Mouse (Mus musculus) midbrain, embryonic 13.5 days (tissue): ENCODE measurements at regions not wholly inside any gene's neighbourhood (a gene's known extent, or its start where the extent isn't known, plus 50 kb on each side); places are given as distances from the start of the nearest gene placed in this dataset.

Source experiments
- ATAC-seq: fragments of 200-750 bp; cut with Nextera tagmentation; 2 replicates; pipeline ENCODE4 v1.8.0; 2017; ENCODE audit warnings: mild to moderate bottlenecking, moderate TSS enrichment, moderate library complexity
- H3K27ac ChIP-seq: fragments of 300-500 bp; sonication (generic); 2 replicates; pipeline ENCODE4 v1.5.1; 2015; ENCODE audit warnings: inconsistent platforms, mild to moderate bottlenecking, moderate library complexity
- H3K27me3 ChIP-seq: fragments of 300-500 bp; sonication (generic); 2 replicates; pipeline ENCODE4 v1.6.1; 2015; ENCODE audit warnings: mild to moderate bottlenecking, inconsistent platforms
- H3K36me3 ChIP-seq: fragments of 300-500 bp; sonication (generic); 2 replicates; pipeline ENCODE4 v1.6.1; 2015; ENCODE audit warnings: mild to moderate bottlenecking, inconsistent platforms
- H3K4me1 ChIP-seq: fragments of 300-500 bp; sonication (generic); replicated peaks from 2 replicates; pipeline ENCODE4 v1.6.1; 2015; ENCODE audit warnings: inconsistent platforms
- H3K4me2 ChIP-seq: fragments of 300-500 bp; sonication (generic); replicated peaks from 2 replicates; pipeline ENCODE4 v1.6.1; 2015; ENCODE audit warnings: moderate library complexity, mild to moderate bottlenecking, inconsistent platforms
- H3K4me3 ChIP-seq: fragments of 300-500 bp; sonication (generic); replicated peaks from 2 replicates; pipeline ENCODE4 v1.5.1; 2015; ENCODE audit warnings: mild to moderate bottlenecking, inconsistent platforms
- H3K9ac ChIP-seq: fragments of 300-500 bp; sonication (generic); replicated peaks from 2 replicates; pipeline ENCODE4 v1.6.1; 2015; ENCODE audit warnings: mild to moderate bottlenecking, inconsistent platforms
- H3K9me3 ChIP-seq: fragments of 300-500 bp; sonication (generic); 2 replicates; pipeline ENCODE4 v1.6.1; 2016; ENCODE audit warnings: mild to moderate bottlenecking, inconsistent platforms
- WGBS: fragments of 180-500 bp; shearing (Covaris S2); methylation state at CpG from one replicate; pipeline ENCODE4 v1.1.7; 2015; 5-methylcytosine and 5-hydroxymethylcytosine counted together

- no peak overlapping the region for H3K27ac ChIP-seq
- H3K9ac ChIP-seq: no peak overlapping the region
- H3K4me3 ChIP-seq: no peak overlapping the region
- no peaks in the 10 kb centered on the region for H3K9me3 ChIP-seq
- no peak overlapping the region for H3K4me2 ChIP-seq
- no peak for ATAC-seq
- no peaks in the 10 kb centered on the region for H3K4me1 ChIP-seq
- no peaks in the 10 kb centered on the region for H3K27me3 ChIP-seq
- no peaks in the 10 kb centered on the region for H3K36me3 ChIP-seq
Observed at GRCm38 (mm10) chr4:81096581-81096980, 186.1 kb downstream of the Lurap1l start.

- Histone ChIP-seq H3K4me3 (no peak overlapping the region), H3K27me3 (no peaks in the 10 kb centered on the region), H3K36me3 (no peaks in the 10 kb centered on the region), H3K4me2 (no peak overlapping the region), H3K9ac (no peak overlapping the region), H3K4me1 (no peaks in the 10 kb centered on the region), H3K9me3 (no peaks in the 10 kb centered on the region), H3K27ac (no peak overlapping the region)
- no peak for ATAC-seq
- WGBS: 92% methylated on average over 1 of the region's 1 CpGs
Observed at GRCm38 (mm10) chr4:81097597-81097996, 187.2 kb downstream of the Lurap1l start.

- ATAC-seq: no peak
- no peak overlapping the region for H3K4me2 ChIP-seq
- no peak overlapping the region for H3K9ac ChIP-seq
- H3K27ac ChIP-seq: no peak overlapping the region
- no peaks in the 10 kb centered on the region for H3K36me3 ChIP-seq
- no peaks in the 10 kb centered on the region for H3K9me3 ChIP-seq
- no peaks in the 10 kb centered on the region for H3K4me1 ChIP-seq
- H3K4me3 ChIP-seq: no peak overlapping the region
- 84% methylated on average over 2 of the region's 2 CpGs for WGBS
- no peaks in the 10 kb centered on the region for H3K27me3 ChIP-seq
Observed at GRCm38 (mm10) chr4:81101049-81101448, 190.6 kb downstream of the Lurap1l start.

GRCm38 (mm10) chr4:81111307-81111706 is 200.9 kb downstream of the Lurap1l start:
- Histone ChIP-seq H3K9ac (no peak overlapping the region), H3K4me1 (no peaks in the 10 kb centered on the region), H3K27ac (no peak overlapping the region), H3K27me3 (no peaks in the 10 kb centered on the region), H3K4me3 (no peak overlapping the region), H3K36me3 (no peaks in the 10 kb centered on the region), H3K4me2 (no peak overlapping the region), H3K9me3 (no peaks in the 10 kb centered on the region)
- no peak for ATAC-seq
- 58% methylated on average over 3 of the region's 3 CpGs for WGBS

- Histone ChIP-seq H3K9me3 (no peaks in the 10 kb centered on the region), H3K36me3 (no peaks in the 10 kb centered on the region), H3K4me1 (no peaks in the 10 kb centered on the region), H3K4me3 (no peak overlapping the region), H3K27me3 (no peaks in the 10 kb centered on the region), H3K9ac (no peak overlapping the region), H3K4me2 (no peak overlapping the region), H3K27ac (no peak overlapping the region)
- WGBS: 89% methylated on average over 7 of the region's 7 CpGs
- no peak for ATAC-seq
Observed at GRCm38 (mm10) chr4:81116411-81116810, 206.0 kb downstream of the Lurap1l start.

GRCm38 (mm10) chr4:81124155-81124554 is 213.7 kb downstream of the Lurap1l start:
- Histone ChIP-seq H3K9me3 (no peaks in the 10 kb centered on the region), H3K36me3 (no peaks in the 10 kb centered on the region), H3K27me3 (no peaks in the 10 kb centered on the region), H3K9ac (no peak overlapping the region), H3K27ac (no peak overlapping the region), H3K4me3 (no peak overlapping the region), H3K4me1 (no peaks in the 10 kb centered on the region), H3K4me2 (no peak overlapping the region)
- WGBS: 35% methylated on average over 3 of the region's 3 CpGs
- no peak for ATAC-seq

GRCm38 (mm10) chr4:81129874-81130273 is 219.4 kb downstream of the Lurap1l start:
- Histone ChIP-seq H3K4me1 (no peaks in the 10 kb centered on the region), H3K27ac (no peak overlapping the region), H3K4me2 (no peak overlapping the region), H3K36me3 (no peaks in the 10 kb centered on the region), H3K9ac (no peak overlapping the region), H3K9me3 (no peaks in the 10 kb centered on the region), H3K4me3 (no peak overlapping the region), H3K27me3 (no peaks in the 10 kb centered on the region)
- no peak for ATAC-seq
- WGBS: 61% methylated on average over 2 of the region's 2 CpGs

- Histone ChIP-seq H3K27ac (no peak overlapping the region), H3K36me3 (no peaks in the 10 kb centered on the region), H3K4me2 (no peak overlapping the region), H3K4me3 (no peak overlapping the region), H3K9ac (no peak overlapping the region), H3K4me1 (no peaks in the 10 kb centered on the region), H3K27me3 (no peaks in the 10 kb centered on the region), H3K9me3 (no peaks in the 10 kb centered on the region)
- 78% methylated on average over 2 of the region's 2 CpGs for WGBS
- no peak for ATAC-seq
Observed at GRCm38 (mm10) chr4:81173111-81173510, 262.7 kb downstream of the Lurap1l start.

GRCm38 (mm10) chr4:81177443-81178041 is 265.1 kb downstream of the Mpdz start:
- no peak overlapping the region for H3K27ac ChIP-seq
- H3K4me2 ChIP-seq: no peak overlapping the region
- WGBS: 76% methylated on average over 11 of the region's 11 CpGs
- 0 out of 2 replicates have a peak, but pooled peaks cover 5% of the 10 kb centered on the region for H3K4me1 ChIP-seq
- no peaks in the 10 kb centered on the region for H3K9me3 ChIP-seq
- no peaks in the 10 kb centered on the region for H3K36me3 ChIP-seq
- H3K4me3 ChIP-seq: no peak overlapping the region
- no peak; the same call in 1 of the 2 replicates for ATAC-seq
- no peaks in the 10 kb centered on the region for H3K27me3 ChIP-seq
- H3K9ac ChIP-seq: no peak overlapping the region

- Histone ChIP-seq H3K27ac (no peak overlapping the region), H3K9me3 (no peaks in the 10 kb centered on the region), H3K4me3 (no peak overlapping the region), H3K36me3 (no peaks in the 10 kb centered on the region), H3K27me3 (no peaks in the 10 kb centered on the region), H3K9ac (no peak overlapping the region), H3K4me2 (no peak overlapping the region), H3K4me1 (0 out of 2 replicates have a peak, but pooled peaks cover 5% of the 10 kb centered on the region)
- ATAC-seq: peak; percentile 79
- WGBS: 84% methylated on average over 14 of the region's 14 CpGs
Observed at GRCm38 (mm10) chr4:81178047-81178781, 264.4 kb downstream of the Mpdz start.

- peak; percentile 98 for ATAC-seq
- Histone ChIP-seq H3K4me2 (no peak overlapping the region), H3K27me3 (no peaks in the 10 kb centered on the region), H3K36me3 (no peaks in the 10 kb centered on the region), H3K9ac (no peak overlapping the region), H3K9me3 (no peaks in the 10 kb centered on the region), H3K27ac (0 out of 2 replicates have a peak overlapping the region, but pooled peaks have one; percentile 30), H3K4me1 (0 out of 2 replicates have a peak, but pooled peaks cover 5% of the 10 kb centered on the region), H3K4me3 (no peak overlapping the region)
- whole genome bisulfite sequencing: under 1% methylated on average over 12 of the region's 12 CpGs
Observed at GRCm38 (mm10) chr4:81178782-81179135, 263.9 kb downstream of the Mpdz start.

GRCm38 (mm10) chr4:81216123-81216522 is 226.5 kb downstream of the Mpdz start:
- Histone ChIP-seq H3K9ac (no peak overlapping the region), H3K4me3 (no peak overlapping the region), H3K27me3 (no peaks in the 10 kb centered on the region), H3K27ac (no peak overlapping the region), H3K36me3 (no peaks in the 10 kb centered on the region), H3K9me3 (no peaks in the 10 kb centered on the region), H3K4me1 (peaks cover 6% of the 10 kb centered on the region), H3K4me2 (no peak overlapping the region)
- 0 out of 2 replicates have a peak, but pooled peaks have one; percentile 40 for ATAC-seq
- 77% methylated on average over 1 of the region's 1 CpGs for WGBS
